Mouse (Mus musculus) layer of hippocampus, postnatal 10 days (tissue): ENCODE results near the gene Rchy1. TPM values are rescaled to one million over a fixed set of nuclear protein-coding genes. Genes with fewer than 3 reads are reported as not detected.

ENCODE experiments used
- DNase-seq, 2 experiments: peaks; one replicate each; pipeline ENCODE4 v3.0.0; 2021; ENCODE audit warnings: low spot score in 2 of 2
- long read RNA-seq: library from polyadenylated mRNA; stranded (forward); transcript quantifications from one replicate; pipeline ENCODE4 v2.0.0, GENCODE M21; 2023
- total RNA-seq, 2 experiments: library from RNA; stranded (reverse); gene quantifications; 2 replicates each; pipeline ENCODE4 v1.2.3; 2021

Rchy1 gene
- total RNA-seq = 10 to 100 TPM; 48.0 to 53.2 TPM
- long read RNA-seq, transcript Rchy1-201 (9 exons, 1,967 nt) = major isoform, 24 of 39 reads
- long read RNA-seq, partial matches to known transcripts = 8 of 39 reads
- long read RNA-seq, other reads (novel, unspliced or antisense) = 4 of 39 reads

DNA sequence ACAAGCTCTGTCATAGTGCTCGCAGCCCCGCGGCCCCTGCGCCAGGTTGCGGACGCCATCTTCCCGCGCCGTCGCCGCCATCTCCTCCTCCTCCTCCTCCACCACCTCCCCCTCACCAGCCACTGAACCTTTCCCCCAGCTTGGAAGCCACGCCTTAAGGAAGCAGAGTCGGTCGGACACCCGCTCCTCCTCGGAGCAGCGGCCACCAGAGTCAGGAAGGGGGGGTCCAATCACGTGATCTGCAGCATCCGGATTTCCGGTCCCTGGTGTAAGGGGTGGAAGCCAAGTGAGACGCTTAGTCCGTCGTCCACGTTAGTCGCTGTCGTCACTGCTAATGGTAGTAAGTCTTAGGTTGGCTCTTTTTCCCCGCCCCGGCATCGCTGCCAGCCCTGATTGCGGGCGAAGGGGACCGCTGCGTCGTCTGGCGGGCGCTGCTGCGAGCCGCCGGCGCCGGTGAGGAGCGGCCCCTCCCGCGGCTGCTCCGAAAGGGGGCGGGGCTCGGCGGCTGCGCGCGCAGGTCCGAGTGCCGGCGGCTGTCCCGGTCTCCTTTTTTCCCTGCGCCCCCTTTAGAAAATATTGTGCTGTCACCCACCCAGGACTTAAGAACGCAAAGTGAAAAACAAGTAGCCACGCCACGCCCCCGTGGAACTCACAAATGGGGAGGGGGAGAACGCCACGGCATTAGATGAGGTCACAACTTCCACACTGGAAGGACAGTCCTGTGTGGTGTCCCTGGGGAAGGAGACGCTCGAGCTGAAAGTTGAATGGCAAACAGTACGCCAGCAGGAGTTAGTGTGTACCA is at the start of gene Rchy1:
Gene Rchy1, minus strand, starts transcription at position 430 of the 802 bp plus-strand sequence.
- DNase-seq = peak; percentile 86 to 92

GRCm38 (mm10) chr5:92011756-92012155 is 48.9 kb upstream of the Rchy1 start:
- no peak for DNase-seq

DNA sequence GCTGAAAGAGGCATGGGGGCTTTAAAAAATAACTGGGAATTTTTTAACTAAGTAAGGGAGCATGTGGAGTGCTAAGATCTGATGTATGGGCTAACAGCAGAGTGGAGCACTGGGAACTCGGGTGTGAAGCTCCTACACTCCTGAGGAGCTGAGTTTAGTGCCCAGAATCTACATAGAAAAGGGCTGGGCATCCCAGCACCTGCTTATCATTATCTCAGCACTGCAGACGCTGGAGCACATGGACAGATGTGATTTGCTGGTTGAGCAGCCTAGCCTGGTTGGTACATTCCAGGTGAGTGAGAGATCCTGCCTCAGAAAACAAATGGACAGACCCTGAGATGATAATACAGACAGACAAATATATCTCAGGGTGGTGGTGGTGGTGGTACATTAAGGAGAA is 47.0 kb upstream of the Rchy1 start:
- DNase-seq = no peak

- peak; percentile 20 to 21 for DNase-seq
Measured at GRCm38 (mm10) chr5:92003011-92003410, 40.1 kb upstream of the Rchy1 start.

GRCm38 (mm10) chr5:92000770-92001169 is 37.9 kb upstream of the Rchy1 start:
- DNase-seq = no peak

- DNase-seq = peak; percentile 22 to 34
Measured at GRCm38 (mm10) chr5:91994546-91994945, 31.7 kb upstream of the Rchy1 start.

DNA sequence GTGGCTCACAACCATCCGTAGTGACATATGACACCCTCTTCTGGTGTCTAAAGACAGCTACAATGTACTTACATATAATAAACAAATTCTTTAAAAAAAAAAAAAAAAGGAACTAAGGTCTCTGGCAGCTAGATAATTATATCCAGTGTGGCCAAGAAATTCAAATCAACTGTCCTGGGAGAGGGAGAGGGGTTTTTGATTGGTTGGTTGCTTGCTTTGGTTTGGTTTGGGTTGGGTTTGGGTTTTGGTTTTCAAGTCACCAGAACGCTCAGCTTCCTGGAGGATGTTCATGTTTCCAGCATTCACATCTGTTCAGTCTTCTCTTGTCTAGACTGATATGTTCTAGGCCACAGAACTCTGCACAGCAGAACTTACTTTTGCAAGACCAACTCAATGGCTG is 30.2 kb upstream of the Rchy1 start:
- DNase-seq = no peak

DNA sequence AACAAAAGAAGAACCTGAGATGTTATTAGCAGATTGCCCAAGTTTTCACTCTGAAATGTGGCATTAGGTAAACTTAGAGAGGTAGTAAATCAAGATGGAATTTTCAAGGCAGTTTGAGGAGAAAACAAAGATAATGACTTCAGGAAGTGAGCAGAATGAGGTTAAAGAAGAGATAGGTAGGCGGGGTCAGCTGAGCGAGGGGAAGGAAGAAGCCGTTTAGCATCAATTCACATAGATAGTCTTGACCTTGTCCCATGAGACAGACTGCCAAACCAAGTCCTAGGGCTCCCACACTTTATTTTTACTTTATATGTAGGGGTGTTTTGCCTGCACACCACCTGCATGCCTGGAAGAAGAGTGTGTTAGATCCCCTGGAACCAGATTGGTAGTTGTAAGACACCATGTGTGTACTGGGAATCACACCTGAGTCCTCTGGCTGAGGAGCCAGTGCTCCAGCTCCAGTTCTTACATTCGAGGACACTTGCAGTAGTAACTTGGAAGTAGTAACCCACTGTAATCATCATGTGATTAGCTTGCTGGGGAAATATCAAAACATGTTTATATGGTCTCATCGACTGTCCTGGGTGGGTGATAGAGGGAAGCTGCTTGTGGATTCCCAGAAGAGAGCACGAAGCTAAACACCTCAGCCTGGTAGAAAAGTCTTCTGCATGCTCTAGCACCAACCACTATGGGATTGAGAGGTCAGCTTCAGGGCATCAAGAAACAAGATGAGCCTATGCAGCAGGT is 28.5 kb upstream of the Rchy1 start:
- no peak for DNase-seq

GRCm38 (mm10) chr5:91989261-91989660 is 26.4 kb upstream of the Rchy1 start:
- DNase-seq = no peak

DNA sequence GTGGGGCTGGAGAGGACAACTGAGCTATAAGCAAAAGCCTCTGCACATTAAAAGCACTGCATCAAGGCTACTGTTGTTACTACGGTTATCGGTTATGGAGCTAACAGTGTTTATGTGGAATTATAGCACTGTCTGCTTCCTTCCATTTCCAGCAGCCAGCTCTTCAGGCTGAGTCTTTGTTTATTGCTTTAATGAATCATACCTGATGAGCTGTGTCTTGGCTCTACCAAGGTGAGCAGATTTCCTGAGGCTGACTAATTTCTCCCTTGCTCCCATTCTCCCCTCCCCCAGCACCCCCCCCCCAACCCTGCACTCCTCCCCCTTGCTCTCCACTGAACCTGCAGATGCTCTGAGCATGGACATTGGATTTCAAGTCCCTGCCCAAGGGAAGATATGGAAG is 24.9 kb upstream of the Rchy1 start:
- no peak for DNase-seq

DNA sequence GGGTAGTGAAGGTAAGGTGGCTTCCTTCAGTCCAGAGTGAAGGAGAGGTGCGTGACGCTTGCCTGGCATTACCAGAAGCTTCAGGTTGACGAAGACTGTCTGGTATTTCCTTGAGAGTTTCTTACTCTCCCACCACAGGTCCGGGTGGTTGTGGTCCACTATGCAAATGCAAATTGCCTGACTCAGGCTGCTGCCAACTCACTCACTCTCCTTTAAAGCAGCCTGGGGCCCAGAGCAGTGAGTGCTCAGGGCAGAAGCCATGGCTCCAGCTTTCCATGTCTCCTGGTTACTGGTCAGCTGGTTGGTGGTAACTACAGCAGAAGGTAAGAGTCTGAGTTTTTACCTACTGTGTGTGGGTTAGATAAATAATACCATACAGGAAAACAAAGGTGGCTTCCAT is 24.4 kb upstream of the Rchy1 start, which contains the start of gene Odaph:
Gene Odaph, plus strand, starts transcription at position 240 of the 400 bp plus-strand sequence.
- DNase-seq = no peak

DNA sequence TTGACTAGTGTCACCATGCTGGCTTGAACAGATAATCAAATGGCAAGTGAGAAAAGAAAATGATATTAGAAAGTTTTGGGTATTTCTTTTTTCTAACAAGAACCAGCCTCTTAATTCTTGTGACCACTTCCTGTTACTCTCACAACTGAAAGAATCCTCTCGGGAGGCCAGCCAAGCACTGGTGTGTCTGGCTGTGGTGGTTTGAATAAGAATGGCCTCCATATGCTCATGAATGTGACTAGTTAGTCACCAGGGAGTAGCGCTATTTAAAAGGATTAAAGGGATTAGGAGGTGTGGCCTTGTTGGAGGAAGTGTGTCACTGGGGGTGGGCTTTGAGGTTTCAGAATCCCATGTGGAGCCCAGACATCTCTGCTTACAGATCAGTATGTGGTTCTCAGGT is 22.9 kb upstream of the Rchy1 start:
- DNase-seq = no peak

- no peak for DNase-seq
Measured at GRCm38 (mm10) chr5:91983490-91983889, 20.6 kb upstream of the Rchy1 start.

DNA sequence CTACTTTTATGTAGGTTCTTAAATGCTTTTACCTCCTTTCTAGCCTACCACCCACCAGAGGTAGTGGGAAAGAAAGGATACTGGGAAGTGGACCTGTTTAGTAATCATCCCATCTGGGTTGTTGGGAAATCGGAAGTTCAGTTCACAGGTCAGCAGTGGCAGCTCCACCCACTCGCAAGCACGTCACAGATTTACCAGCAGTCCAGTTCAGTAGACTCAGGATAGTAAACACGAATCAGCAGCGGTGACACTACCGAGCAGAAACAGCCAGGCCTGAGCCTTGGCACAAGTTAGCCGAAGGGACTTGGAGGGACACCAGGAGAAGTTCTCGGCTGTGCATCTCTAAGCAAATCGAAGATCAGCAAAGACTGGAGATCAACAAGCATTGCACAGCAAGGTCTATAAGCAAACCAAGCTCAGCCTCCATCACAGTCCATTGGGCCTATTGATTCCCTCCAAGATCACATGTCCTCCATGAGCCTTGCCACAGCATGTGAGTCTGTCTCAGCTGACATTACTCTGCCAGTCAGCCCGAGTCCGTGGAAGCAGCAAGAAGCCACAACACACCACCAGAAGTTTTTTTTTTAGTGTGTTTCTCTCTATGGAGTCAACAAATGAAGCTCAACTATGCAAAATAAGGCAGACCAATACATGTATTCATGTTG is 18.4 kb upstream of the Rchy1 start:
- DNase-seq = no peak

DNA sequence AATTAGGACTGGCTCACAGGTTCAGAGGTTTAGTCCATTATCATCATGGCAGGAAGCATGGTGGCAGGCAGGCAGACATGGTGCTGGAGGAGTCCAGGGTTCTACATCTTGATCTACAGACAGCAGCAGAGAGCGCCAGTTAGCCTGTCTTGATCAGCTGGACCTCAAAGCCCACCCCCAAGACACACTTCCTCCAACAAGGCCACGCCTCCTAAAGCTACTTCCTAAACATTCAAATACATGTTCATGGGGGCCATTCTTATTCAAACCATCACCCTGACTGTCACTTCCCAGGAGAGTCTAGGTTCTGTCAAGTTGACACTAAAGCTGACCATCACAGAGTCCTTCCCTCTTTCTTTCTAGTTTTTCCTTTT is 14.5 kb upstream of the Rchy1 start:
- DNase-seq = no peak

GRCm38 (mm10) chr5:91976566-91977396 is 13.9 kb upstream of the Rchy1 start:
- no peak for DNase-seq

DNA sequence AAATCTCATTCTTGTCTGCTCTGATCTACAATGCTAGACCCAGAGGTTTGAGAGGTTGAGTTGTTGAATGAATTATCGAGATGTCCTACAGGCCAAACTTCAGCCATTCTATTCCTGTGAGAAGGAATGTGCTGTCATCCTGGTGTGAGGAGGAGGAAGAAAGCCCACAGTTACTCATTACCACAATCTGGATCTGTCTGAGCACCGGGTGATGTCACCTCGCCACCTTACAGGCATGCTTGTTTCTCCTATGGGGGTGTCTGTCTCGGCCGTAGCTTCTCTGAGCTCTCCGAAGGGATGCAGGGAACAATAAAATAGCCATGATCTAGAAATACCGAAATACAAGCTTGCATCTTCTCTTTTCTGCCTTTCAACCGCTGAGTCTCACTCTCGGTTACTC is 12.9 kb upstream of the Rchy1 start:
- DNase-seq = no peak

DNA sequence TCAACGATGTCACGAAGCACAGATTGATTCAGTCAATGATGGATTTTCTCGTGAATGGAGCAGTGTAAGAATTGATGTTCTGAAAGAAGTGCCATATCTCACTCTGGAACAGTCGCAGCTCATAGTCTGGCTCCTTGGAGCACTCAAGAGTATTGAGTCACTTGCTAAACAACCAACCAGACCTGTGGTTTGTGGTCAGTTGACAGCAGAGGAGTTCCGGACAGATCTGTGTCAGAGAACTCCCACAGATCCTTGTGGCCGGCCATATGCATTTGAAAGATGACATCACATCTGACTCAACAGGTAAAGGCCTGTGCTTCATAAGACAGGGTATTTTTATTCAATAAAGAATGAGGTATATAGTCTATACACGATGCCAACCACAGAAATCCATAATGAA is 11.1 kb upstream of the Rchy1 start:
- DNase-seq = no peak

DNA sequence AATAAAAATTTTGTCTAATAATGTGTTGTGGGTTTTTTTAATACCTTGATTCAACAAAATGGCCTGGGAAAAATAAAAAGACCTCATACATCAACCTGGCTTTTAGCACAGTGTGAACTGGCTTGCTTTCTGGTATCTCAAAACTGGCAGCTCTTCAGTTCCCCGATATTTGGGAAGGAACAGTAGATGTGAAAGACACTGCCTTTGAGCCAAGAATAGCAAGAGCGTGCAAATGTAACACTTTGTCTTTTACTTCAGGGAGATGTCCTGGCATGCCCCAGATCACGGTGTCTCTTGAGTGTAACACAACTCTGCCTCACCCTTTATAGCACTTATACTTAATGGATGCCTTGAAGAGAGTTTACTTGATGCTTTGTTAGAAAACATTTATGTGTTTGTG is 9.2 kb upstream of the Rchy1 start:
- DNase-seq = no peak

- no peak for DNase-seq
Measured at GRCm38 (mm10) chr5:91962259-91962638, 619 bp downstream of the Rchy1 start.

DNA sequence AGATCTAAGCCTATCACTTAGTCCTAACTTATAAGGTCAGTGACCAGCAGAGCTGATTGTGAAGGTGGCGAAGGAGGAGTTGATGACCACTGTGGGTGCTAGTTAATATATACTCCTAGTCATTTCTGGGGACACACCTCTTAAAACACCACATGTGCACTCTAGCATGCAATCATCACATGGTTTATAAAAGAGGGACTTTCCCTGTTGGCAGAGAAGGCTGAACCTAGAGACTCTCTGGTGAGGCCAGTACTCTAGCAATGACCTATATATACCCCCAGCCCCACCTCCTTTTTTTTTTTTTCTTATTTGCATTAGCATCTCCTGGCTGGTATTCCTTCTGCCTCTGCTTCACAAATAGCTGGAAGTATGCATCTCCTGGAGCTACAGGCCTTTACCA is 1.5 kb downstream of the Rchy1 start:
- DNase-seq = no peak
